Mouse (Mus musculus): Measurements from ENCODE around the gene Vdac1.
A peak's percentile ranks its signal among the peaks of the same experiment; 100 is the strongest.

Gene Vdac1

GRCm38 (mm10) chr11:52360471-52361277 lies at the start of gene Vdac1:
Gene Vdac1, plus strand, starts transcription at chr11:52360860.
- DNase-seq (ENCODE audit: low read depth, low spot score) = peak; percentile 85

GRCm38 (mm10) chr11:52314102-52314793 lies 46.4 kb upstream of the Vdac1 start:
- no peak for DNase-seq (ENCODE audit: low read depth, low spot score)

DNA sequence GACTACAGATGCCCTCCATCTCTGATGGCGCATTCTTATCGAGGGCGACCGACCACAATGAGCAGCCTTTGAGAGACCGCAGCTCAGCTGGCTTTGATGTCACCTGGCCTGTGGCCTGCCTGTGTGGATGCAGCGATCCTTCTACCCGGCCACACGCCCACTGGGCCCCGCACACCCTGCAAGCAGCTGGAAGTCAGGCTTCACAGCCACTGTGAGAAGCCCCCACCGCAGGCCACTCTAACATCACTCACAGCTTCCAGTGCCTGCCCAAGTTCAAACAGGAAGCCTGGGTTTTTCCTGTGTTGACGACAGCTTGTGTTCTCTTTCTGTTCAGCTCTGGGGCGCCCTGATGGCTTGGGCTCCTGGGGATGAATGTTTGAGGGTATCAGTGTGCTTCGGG lies 42.2 kb upstream of the Vdac1 start:
- no peak for DNase-seq (ENCODE audit: low read depth, low spot score)

- DNase-seq (ENCODE audit: low read depth, low spot score) = no peak
Observed at GRCm38 (mm10) chr11:52319664-52320063, 41.0 kb upstream of the Vdac1 start.

GRCm38 (mm10) chr11:52320529-52320928 lies 40.1 kb upstream of the Vdac1 start:
- no peak for DNase-seq (ENCODE audit: low read depth, low spot score)

GRCm38 (mm10) chr11:52321540-52321939 lies 39.1 kb upstream of the Vdac1 start:
- no peak for DNase-seq (ENCODE audit: low read depth, low spot score)

GRCm38 (mm10) chr11:52324442-52325367 lies 36.0 kb upstream of the Vdac1 start:
- DNase-seq (ENCODE audit: low read depth, low spot score) = no peak

GRCm38 (mm10) chr11:52327313-52327712 lies 33.3 kb upstream of the Vdac1 start:
- DNase-seq (ENCODE audit: low read depth, low spot score) = no peak

- no peak for DNase-seq (ENCODE audit: low read depth, low spot score)
Observed at GRCm38 (mm10) chr11:52332421-52333118, 28.1 kb upstream of the Vdac1 start.

DNA sequence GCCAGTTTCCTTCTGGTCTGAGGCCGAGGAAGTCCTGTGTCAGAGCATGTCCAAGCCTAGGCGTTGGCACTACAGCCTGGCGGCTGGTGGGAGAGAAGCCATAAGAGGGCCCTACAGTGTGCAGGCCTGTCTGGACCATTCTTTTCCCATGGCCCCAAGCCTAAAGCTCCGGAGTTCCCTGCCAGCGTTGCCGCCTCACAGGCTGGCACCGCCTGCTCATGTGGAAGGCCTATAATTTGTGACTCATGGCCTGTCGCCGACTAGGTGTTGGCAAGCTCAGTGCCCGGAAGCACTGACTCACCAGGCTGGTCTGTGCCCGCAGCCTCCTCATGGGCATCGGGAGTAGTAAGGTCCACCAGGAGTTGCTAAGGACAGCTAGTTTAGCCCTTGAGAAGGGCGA lies 27.0 kb upstream of the Vdac1 start:
- DNase-seq (ENCODE audit: low read depth, low spot score) = no peak

DNA sequence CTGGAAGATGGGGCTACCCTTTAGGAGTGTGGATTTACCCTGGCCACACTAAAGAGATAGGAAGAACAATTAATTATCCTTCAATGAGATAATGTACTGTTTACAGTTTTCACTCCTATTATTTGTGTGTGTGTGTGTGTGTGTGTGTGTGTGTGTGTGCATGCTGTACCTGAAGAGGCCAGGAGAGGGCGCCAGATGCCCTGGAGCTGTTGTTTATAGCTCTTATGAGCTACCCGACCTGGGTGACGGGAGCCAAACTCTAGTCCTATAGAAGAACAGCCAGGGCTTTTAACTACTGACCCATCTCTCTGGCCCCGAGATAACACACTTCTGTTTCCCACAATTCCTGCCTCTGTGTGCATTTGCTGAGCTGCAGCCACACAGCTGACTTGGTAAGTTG lies 25.4 kb upstream of the Vdac1 start:
- no peak for DNase-seq (ENCODE audit: low read depth, low spot score)

GRCm38 (mm10) chr11:52335924-52336323 lies 24.7 kb upstream of the Vdac1 start:
- peak; percentile 84 for DNase-seq (ENCODE audit: low read depth, low spot score)

DNA sequence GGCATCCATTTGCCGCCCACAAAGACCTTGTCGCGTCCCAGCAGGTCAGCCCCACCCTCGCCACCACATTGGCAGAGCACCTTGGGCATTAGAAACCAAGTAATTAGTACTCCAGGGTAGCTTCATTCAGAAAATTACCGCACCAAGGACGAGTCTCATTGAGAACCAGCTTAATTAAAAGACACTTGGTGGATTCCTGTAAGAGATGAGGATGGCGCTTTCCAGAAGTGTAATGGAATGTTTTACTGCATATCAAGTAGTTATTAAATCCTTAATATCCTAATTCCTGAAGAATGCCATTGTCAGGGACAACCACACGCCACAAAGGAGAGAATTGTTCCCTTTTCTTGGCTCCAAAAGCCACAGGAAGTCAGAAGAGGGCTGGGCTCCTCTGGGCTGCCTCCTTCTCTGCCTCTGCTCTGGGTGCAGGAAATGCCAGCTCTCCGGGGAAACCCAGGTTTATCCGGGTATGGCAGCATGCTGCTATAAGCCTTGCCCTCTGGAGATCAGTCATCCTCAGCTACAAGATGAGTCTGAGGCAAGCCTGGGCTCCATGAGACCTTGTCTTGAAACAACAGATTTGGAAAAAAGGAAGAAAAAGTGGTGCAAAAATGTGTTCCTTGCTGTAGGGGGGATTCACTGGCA lies 22.9 kb upstream of the Vdac1 start:
- DNase-seq (ENCODE audit: low read depth, low spot score) = no peak

DNA sequence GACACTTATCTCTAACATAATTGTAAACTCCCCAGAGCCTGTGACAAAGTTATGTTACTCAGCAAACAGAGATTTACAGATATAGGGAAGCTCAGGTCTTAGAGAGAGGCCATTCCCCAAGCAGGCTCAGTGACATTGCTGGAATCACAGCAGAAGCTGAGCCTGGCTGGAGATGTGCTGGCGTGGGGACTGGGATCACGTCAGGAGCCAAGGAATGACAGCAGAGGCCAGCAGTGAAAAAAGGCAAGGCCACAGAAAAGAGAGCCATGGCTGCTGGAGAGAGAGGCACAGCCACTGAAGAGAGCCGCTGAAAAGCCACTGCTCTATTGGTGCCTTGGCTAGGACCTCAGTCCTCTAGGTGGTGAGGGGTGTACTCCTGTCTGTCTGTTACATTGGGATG lies 22.3 kb upstream of the Vdac1 start:
- DNase-seq (ENCODE audit: low read depth, low spot score) = no peak

DNA sequence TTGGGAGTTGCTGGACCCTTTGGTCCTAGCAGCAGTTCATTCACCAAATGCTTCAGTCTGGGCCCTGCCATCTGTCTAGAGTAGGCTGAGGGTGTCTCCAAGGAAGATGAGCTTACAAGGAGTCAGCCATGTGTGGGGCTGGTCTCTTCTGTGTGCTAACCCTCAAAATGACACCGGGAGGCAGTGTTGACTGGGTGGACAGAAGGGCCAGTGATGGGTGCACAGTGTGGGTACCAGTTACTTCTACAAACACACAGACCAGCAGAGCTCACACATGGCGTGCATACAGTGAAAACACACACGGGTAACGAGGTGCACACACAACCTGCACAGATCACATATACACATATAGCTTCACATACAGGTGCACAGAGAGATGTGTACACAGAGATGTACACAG lies 21.6 kb upstream of the Vdac1 start:
- DNase-seq (ENCODE audit: low read depth, low spot score) = no peak

DNA sequence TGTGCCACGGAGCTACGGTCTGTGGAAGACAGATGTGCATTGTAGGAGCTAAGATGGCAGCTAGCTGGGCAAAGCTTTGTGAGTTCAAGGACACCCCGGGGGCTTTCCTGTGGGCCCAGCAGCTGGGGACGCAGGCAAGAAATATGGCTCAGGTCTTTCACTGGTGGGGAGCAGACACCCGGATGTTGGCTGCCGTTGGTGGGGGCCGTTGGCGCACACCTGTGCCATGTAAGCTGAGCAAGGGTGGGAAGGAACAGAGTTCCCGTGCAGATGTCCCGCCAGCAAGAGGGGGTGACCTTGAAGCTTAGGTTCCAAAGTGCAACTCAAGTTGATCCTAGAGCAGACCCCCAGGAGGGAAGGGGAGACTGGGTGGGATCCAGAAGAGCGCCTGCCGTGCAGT lies 21.1 kb upstream of the Vdac1 start:
- DNase-seq (ENCODE audit: low read depth, low spot score) = no peak

DNA sequence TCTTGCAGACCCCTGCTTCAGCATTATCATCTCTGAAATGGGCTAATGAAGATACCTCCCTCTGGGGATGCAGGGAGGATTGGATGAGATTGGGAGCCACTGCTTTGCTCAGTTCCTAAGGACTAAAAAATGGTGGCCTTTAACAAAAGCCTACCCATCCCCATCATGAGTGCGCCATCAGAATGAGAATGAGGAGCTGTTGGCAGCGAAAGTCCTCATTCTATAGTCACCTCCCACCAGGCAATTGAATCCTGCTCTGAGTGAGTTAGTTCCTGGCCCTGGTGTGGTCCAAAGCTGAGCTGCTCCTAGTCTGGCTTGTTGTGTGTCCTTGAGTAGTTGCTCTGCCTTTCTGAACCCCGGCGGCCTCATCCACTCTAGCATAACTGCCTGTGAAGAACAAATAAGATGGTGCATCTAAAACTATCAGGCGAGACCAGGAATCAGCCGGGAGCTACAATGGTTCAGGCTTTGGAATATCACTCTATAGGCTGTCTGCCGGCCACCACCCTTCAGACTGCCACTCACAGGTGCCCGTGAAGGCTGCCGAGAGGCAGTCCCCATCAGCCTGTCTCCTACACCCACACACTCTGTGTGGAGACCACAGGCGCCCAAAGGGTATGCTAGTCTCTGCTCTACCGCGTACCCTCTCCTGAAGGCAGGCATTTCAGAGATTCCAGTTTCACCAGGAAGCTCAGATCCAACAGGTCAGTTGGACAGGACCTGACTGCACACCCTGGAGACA lies 20.4 kb upstream of the Vdac1 start:
- no peak for DNase-seq (ENCODE audit: low read depth, low spot score)

GRCm38 (mm10) chr11:52341001-52341400 lies 19.7 kb upstream of the Vdac1 start:
- no peak for DNase-seq (ENCODE audit: low read depth, low spot score)

- DNase-seq (ENCODE audit: low read depth, low spot score) = no peak
Observed at GRCm38 (mm10) chr11:52341476-52341875, 19.2 kb upstream of the Vdac1 start.

DNA sequence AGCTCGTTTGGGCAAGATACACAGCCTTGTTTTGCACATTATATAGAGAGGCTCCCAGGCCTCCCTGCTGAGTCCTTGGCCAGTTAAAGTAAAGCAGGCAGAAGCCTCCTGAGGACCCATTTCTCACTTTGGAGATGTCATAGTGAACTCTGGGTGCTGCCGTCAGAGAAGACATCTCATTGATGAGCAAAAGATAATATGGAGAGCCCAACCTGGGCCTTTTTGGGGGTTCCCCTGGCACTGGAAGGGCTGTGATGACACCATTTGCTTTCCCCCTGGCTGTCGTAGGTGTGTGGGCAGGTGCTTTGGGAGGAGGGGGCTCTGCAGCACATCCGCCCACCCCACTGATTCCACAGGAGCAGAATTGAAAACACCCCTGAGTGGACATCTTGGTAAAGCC lies 18.4 kb upstream of the Vdac1 start:
- no peak for DNase-seq (ENCODE audit: low read depth, low spot score)
